Mouse (Mus musculus) ES-Bruce4 (cell line): ENCODE data around the gene Hdac4.

Source experiments
- CTCF ChIP-seq: IDR thresholded peaks from one replicate; pipeline ENCODE4 v1.8.1; 2011; ENCODE audit warnings: low read depth, low read length
- EP300 ChIP-seq: IDR thresholded peaks from 2 replicates; pipeline ENCODE4 v1.6.1; 2011; ENCODE audit warnings: low read depth, low read length; ENCODE audit not compliant: insufficient read depth
- POLR2A ChIP-seq: IDR thresholded peaks from one replicate; pipeline ENCODE4 v1.8.1; 2011; ENCODE audit warnings: low read length; ENCODE audit not compliant: insufficient read depth

DNA sequence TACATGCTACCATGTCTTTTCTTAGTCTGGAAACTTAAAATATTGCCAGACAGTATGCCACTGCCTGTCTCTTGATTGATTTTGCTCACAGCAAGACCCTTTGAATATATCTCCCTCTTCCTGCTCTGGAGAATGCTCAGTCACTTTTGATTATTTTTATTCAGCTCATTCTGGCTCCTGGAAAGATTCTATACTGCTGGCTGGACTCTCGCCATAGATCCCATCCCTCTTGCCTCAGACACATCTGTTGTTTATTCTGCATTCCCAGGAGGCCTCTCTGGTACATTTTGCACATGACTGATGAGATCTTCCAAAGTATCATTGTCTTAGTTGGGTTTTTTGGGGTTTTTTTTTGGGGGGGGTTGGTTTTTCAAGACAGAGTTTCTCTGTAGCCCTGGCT, 45.3 kb downstream of the Hdac4 start:
- TF ChIP-seq CTCF (no peak), EP300 (no peak), POLR2A (no peak)
